Mouse (Mus musculus) heart, embryonic 14.5 days (tissue): ENCODE results near the gene Rrp15. TPM values are rescaled to one million over a fixed set of nuclear protein-coding genes. Genes with fewer than 3 reads are reported as not detected.

ENCODE experiments used
- ATAC-seq: fragments of 200-750 bp; cut with Nextera tagmentation; 2 replicates; pipeline ENCODE4 v1.8.0; 2017; ENCODE audit warnings: low read depth, moderate TSS enrichment; ENCODE audit not compliant: insufficient number of reproducible peaks, insufficient read depth, low FRiP score
- H3K27ac ChIP-seq, 2 experiments: fragments of 200-500 bp in 1 of 2; fragments of 300-500 bp in 1 of 2; sonication (generic) in 1 of 2; replicated peaks in 1 of 2; 2 replicates each; pipeline ENCODE4 v1.5.1; 2012 to 2014; ENCODE audit warnings: low read depth in 2 of 2, low read length in 2 of 2, control low read depth in 1 of 2, mild to moderate bottlenecking in 1 of 2, mixed read lengths in 1 of 2; ENCODE audit not compliant: control insufficient read depth in 1 of 2, insufficient read depth in 1 of 2
- H3K27me3 ChIP-seq: fragments of 300-500 bp; sonication (generic); 2 replicates; pipeline ENCODE4 v1.6.1; 2014; ENCODE audit warnings: mild to moderate bottlenecking, low read length, control low read depth; ENCODE audit not compliant: control insufficient read depth, insufficient read depth
- H3K36me3 ChIP-seq: fragments of 300-500 bp; sonication (generic); 2 replicates; pipeline ENCODE4 v1.6.1; 2014; ENCODE audit warnings: mild to moderate bottlenecking, control low read depth, low read length, mixed read lengths; ENCODE audit not compliant: control insufficient read depth, insufficient read depth
- H3K4me1 ChIP-seq, 2 experiments: fragments of 200-500 bp in 1 of 2; fragments of 300-500 bp in 1 of 2; sonication (generic) in 1 of 2; 2 replicates each; pipeline ENCODE4 v1.6.1; 2012 to 2014; ENCODE audit warnings: low read length in 2 of 2, control low read depth in 1 of 2, mixed read lengths in 1 of 2; ENCODE audit not compliant: control insufficient read depth in 2 of 2, insufficient read depth in 2 of 2
- H3K4me2 ChIP-seq: fragments of 300-500 bp; sonication (generic); 2 replicates; pipeline ENCODE4 v1.6.1; 2014; ENCODE audit warnings: mild to moderate bottlenecking, low read length
- H3K4me3 ChIP-seq, 2 experiments: fragments of 200-500 bp in 1 of 2; fragments of 300-500 bp in 1 of 2; sonication (generic) in 1 of 2; 2 replicates each; pipeline ENCODE4 v1.5.1; 2012 to 2014; ENCODE audit warnings: low read length in 2 of 2, mild to moderate bottlenecking in 2 of 2, control low read depth in 1 of 2, low read depth in 1 of 2, moderate library complexity in 1 of 2; ENCODE audit not compliant: control insufficient read depth in 1 of 2, insufficient read depth in 1 of 2
- H3K9ac ChIP-seq: fragments of 300-500 bp; sonication (generic); 2 replicates; pipeline ENCODE4 v1.6.1; 2014; ENCODE audit warnings: mild to moderate bottlenecking, low read length
- H3K9me3 ChIP-seq: fragments of 300-500 bp; sonication (generic); 2 replicates; pipeline ENCODE4 v1.6.1; 2016; ENCODE audit warnings: low read length, control low read depth; ENCODE audit not compliant: control insufficient read depth
- WGBS: fragments of 180-500 bp; shearing (Covaris S2); extraction: QIAGEN DNeasy Blood & Tissue Kit; methylation state at CpG from one replicate; pipeline ENCODE4 v1.1.7; 2014; 5-methylcytosine and 5-hydroxymethylcytosine counted together
- polyA plus RNA-seq: library from polyadenylated mRNA; unstranded; fragments of >200 nt; fragmentation: Nextera tagmentation; extraction: Ambion mirVana; gene quantifications from 2 replicates; pipeline ENCODE4 v1.2.1, GENCODE M21; 2014

The Rrp15 gene
- polyA plus RNA-seq, 1 experiment from 2014 or later: 32.6 TPM

DNA sequence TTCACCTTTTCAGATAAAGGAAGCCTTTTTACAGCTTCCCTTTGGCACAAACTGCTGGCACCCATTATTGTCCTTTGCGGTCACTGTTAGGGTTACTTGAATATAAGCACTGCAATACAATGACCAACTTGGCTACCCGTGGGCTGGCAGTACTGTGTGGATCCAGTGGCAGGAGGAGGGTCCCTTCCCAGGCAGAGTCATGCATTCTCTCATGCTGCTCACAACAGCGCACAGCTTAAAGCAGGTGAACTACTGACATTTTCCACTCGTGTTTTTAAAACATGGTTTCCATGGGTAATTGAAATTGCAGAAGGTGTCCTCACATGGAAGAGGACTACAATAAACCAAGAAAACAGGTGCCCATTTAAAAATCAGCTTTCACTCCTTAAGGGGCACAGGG lies 34.9 kb downstream of the Rrp15 start:
- Histone ChIP-seq H3K4me1 (no peaks in the 10 kb centered on the region), H3K27ac (no peak overlapping the region), H3K36me3 (peaks cover 7% of the 10 kb centered on the region), H3K9me3 (no peaks in the 10 kb centered on the region), H3K9ac (no peak overlapping the region), H3K4me2 (no peak overlapping the region), H3K4me3 (no peak overlapping the region), H3K27me3 (no peaks in the 10 kb centered on the region)
- WGBS: 84% methylated on average over 4 of the region's 4 CpGs
- ATAC-seq: no peak

DNA sequence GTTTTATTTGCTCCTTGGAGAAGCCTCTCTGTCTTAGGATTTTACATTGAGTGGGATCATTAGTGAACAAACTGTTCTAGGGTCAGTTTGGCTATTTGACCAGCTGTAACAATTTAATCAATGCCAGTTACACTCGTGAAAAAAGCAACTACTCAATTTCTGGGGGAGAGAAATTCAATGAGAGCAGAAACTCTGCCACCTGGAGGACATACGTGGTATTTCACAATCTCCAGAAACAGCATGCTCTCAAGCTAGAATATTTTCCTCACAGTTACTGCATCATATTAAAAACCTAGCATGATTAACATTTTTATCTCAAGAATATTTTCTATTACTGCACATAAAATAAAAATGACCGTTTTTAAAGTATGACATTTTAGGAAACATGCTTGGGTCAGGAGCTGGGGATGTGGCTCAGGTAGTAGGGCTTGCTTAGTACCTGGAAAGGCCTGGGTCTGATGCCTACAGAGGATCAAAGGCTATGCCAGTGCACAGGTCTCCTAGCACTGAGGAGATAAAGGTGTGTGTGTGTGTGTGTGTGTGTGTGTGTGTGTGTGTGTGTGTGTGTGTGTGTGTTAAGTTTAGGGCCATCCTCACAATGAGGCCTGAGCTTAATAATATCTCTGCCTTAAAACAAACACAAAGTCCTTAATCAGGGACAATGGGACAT lies 36.2 kb downstream of the Rrp15 start:
- Histone ChIP-seq H3K4me1 (no peaks in the 10 kb centered on the region), H3K4me3 (no peak overlapping the region), H3K27ac (no peak overlapping the region), H3K9me3 (no peaks in the 10 kb centered on the region), H3K36me3 (peaks cover 11% of the 10 kb centered on the region), H3K4me2 (no peak overlapping the region), H3K9ac (no peak overlapping the region), H3K27me3 (no peaks in the 10 kb centered on the region)
- ATAC-seq: no peak
- under 1% methylated on average over 3 of the region's 3 CpGs for whole genome bisulfite sequencing

DNA sequence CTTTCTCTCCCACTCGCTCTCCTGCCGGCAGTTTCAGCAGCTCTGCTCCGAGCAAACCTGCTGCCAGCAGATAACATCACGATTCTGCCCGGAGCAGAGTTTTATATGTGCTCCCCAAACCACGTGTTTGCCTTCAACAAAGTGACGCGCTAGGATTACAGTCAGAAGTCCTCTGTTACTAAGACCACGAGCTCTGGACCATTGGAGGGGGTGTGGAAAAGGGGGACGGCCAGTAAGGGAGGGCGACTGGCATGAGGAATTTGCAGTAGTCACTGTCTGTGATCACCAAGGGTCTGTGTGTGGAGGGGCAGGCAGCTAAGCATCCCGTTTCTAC lies 43.3 kb downstream of the Rrp15 start, which contains the start of gene Tgfb2:
TSS of gene Tgfb2 (minus strand) at position 75 of the 334 bp plus-strand sequence.
- H3K4me3 ChIP-seq: peak within 1 kb of the TSS; percentile 63 to 66
- H3K27me3 ChIP-seq: no peaks in the 10 kb centered on the region
- H3K36me3 ChIP-seq: 0 out of 2 replicates have a peak, but pooled peaks cover 4% of the 10 kb centered on the region
- peak within 1 kb of the TSS; percentile 91 for H3K9ac ChIP-seq
- H3K4me2 ChIP-seq: peak within 1 kb of the TSS; percentile 76
- WGBS: 2% methylated on average over 12 of the region's 12 CpGs
- peaks cover 2 to 18% of the 10 kb centered on the region in 2 experiments; a peak in 3 of 4 replicates for H3K4me1 ChIP-seq
- no peaks in the 10 kb centered on the region for H3K9me3 ChIP-seq
- peak within 1 kb of the TSS; percentile 75 to 92 for H3K27ac ChIP-seq
- no peak for ATAC-seq

DNA sequence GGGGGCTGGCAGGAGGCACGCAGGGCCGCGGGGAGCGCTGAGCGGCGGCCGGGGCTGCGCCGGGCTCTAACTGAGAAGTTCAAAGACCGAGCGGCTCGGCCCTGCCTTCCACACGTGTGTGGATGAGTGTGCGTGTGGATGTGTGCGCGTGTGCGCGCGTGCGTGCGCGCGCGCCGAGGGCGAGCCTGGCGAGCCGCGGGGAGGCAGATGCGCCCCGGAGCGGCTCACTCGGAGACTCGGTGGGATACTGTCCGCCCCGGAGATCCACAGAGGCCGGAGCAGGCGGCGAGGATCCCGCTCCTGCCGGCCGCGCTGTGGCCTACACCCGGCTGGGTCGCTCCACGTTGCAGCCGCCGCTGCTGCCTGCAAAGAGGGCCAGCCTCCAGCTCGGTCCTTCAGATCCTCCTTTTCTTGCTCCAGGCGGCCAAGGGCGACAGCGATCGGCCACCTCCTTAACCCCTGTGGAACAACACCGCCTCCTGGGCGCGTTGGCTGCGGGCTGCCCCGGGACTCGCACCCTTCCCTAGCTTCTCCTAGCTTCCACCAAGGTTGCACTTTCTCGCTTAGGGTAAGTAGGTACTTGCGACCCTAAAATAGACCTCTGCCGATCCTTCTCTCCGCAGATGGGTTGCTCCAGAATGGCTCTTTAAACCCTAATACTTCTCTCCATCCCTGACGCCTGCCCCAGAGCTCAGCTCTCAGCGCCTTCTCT lies 43.8 kb downstream of the Rrp15 start:
- peak overlapping the region; percentile 91 for H3K9ac ChIP-seq
- peaks cover 4 to 23% of the 10 kb centered on the region in 2 experiments; a peak in 3 of 4 replicates for H3K4me1 ChIP-seq
- H3K27me3 ChIP-seq: no peaks in the 10 kb centered on the region
- H3K27ac ChIP-seq: peak overlapping the region; percentile 75 to 92
- H3K4me2 ChIP-seq: peak overlapping the region; percentile 76
- H3K4me3 ChIP-seq: peak overlapping the region; percentile 63 to 66
- under 1% methylated on average over 56 of the region's 65 CpGs for WGBS
- peak; percentile 64 for ATAC-seq
- no peaks in the 10 kb centered on the region for H3K9me3 ChIP-seq
- 0 out of 2 replicates have a peak, but pooled peaks cover 4% of the 10 kb centered on the region for H3K36me3 ChIP-seq

DNA sequence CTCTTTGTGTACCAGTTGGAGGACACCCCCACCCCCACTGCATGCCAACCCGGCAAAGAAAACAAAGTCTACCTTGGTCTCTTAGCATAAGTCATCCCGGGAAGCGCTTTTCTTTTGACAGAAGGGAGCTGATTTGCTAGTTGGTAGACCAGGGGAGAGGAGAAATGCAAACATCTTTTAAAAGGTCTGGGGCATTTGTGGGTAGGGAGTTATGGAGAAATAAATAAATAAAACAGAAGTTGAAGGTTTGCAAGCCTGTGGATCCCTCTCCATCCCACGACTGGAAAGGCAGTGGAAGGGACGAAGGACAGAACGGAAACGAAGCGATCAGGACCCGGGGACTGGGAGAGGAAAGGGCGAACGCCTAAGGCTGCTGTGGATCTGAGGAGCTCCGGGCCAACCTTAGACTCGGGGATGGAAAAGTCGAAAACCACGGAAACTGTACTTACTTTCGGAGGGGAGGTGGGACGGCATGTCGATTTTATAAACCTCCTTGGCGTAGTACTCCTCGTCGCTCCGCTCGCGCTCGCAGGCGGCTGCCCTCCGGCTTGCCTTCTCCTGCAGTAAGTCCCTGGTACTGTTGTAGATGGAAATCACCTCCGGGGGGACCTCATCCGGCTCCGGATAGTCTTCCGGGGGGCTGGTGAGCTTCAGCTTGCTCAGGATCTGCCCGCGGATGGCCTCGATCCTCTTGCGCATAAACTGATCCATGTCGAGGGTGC lies 45.0 kb downstream of the Rrp15 start:
- Histone ChIP-seq H3K36me3 (0 out of 2 replicates have a peak, but pooled peaks cover 6% of the 10 kb centered on the region), H3K4me3 (peak overlapping the region; percentile 63 to 66), H3K9ac (peak overlapping the region; percentile 91), H3K4me1 (peaks cover 4 to 24% of the 10 kb centered on the region in 2 experiments; a peak in 3 of 4 replicates), H3K9me3 (no peaks in the 10 kb centered on the region), H3K27ac (peak overlapping the region; percentile 89 to 92), H3K4me2 (peak overlapping the region; percentile 76), H3K27me3 (no peaks in the 10 kb centered on the region)
- under 1% methylated on average over 36 of the region's 36 CpGs for WGBS
- ATAC-seq: no peak

DNA sequence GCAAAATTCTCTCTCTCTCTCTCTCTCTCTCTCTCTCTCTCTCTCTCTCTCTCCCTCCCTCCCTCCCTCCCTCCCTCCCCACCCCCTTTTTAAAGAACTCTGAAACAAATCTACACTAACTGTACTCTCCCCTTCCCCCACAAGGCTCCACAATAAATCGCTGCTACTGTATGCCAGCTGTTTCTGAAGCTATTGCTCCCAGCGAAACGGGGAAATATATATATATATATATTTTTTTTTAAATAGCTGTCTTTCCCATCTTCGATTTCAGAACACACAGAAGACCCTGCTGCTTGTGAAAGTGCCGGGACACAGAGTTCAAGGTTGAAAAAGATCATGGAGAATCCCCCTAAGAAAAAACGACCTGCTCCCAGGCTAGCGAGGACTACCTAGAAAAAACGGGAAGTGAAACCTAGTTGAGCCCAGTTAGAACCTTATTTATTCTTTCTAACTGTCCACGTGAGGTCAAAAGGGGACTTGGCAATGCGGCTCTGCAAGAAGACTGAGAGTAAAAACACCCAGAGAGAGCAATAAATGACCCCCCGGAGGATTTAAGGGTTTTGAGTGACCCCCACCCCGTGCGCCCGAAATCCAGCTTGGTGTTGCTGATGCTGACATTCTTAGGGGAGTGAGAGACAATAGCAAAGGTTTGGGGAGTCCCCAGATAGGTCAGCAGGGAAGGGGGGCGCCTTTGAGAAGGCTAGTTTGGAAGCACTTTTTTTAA lies 45.7 kb downstream of the Rrp15 start:
- H3K27me3 ChIP-seq: no peaks in the 10 kb centered on the region
- H3K4me3 ChIP-seq: peak overlapping the region; percentile 63 to 66
- no peak for ATAC-seq
- peaks cover 4 to 24% of the 10 kb centered on the region in 2 experiments; a peak in 3 of 4 replicates for H3K4me1 ChIP-seq
- H3K27ac ChIP-seq: peak overlapping the region; percentile 89 to 92
- H3K9me3 ChIP-seq: no peaks in the 10 kb centered on the region
- H3K4me2 ChIP-seq: peak overlapping the region; percentile 76
- WGBS: under 1% methylated on average over 15 of the region's 15 CpGs
- 0 out of 2 replicates have a peak, but pooled peaks cover 6% of the 10 kb centered on the region for H3K36me3 ChIP-seq
- H3K9ac ChIP-seq: peak overlapping the region; percentile 91
